In genomic region chr3:104636491-104636890, GRCm38 (mm10) we compare ENCODE assay signal across 1 mouse cellular context.
TF ChIP-seq lines count a peak whose summit lies in the region.

No protein-coding gene starts in this region.

TF ChIP-seq in MEL, 35 proteins besides CTCF, POLR2A, EP300 and RAD21:
- TF ChIP-seq MEF2A (IDR thresholded peaks at IDR 0.05; ENCODE audit: extremely low read depth, insufficient replicate concordance, low read depth, low read length, poor library complexity, severe bottlenecking): no peak
- no peak for TF ChIP-seq E2F4 (IDR thresholded peaks at IDR 0.05; ENCODE audit: borderline replicate concordance, low read depth, low read length)
- no peak for TF ChIP-seq TAL1 (IDR thresholded peaks at IDR 0.05; ENCODE audit: low read length)
- TF ChIP-seq HCFC1 (IDR thresholded peaks at IDR 0.05; ENCODE audit: low read depth, low read length): no peak
- TF ChIP-seq MAZ (IDR thresholded peaks at IDR 0.05; ENCODE audit: low read depth, low read length): 0 out of 2 replicates have a peak, but pooled peaks have one; percentile 48
- TF ChIP-seq ZKSCAN1 (IDR thresholded peaks at IDR 0.05; ENCODE audit: low read depth, low read length): no peak
- TF ChIP-seq ZMIZ1 (IDR thresholded peaks at IDR 0.05; ENCODE audit: low read depth, low read length): no peak
- no peak for TF ChIP-seq UBTF (IDR thresholded peaks at IDR 0.05; ENCODE audit: borderline replicate concordance, insufficient read depth, low read depth, low read length)
- TF ChIP-seq JUND (IDR thresholded peaks at IDR 0.05; ENCODE audit: low read depth, low read length): no peak
TF ChIP-seq in MEL: peak in this region for 1.
